Mouse (Mus musculus): ENCODE measurements at regions not wholly inside any gene's neighbourhood (a gene's known extent, or its start where the extent isn't known, plus 50 kb on each side); places are given as distances from the start of the nearest gene placed in this dataset.

DNA sequence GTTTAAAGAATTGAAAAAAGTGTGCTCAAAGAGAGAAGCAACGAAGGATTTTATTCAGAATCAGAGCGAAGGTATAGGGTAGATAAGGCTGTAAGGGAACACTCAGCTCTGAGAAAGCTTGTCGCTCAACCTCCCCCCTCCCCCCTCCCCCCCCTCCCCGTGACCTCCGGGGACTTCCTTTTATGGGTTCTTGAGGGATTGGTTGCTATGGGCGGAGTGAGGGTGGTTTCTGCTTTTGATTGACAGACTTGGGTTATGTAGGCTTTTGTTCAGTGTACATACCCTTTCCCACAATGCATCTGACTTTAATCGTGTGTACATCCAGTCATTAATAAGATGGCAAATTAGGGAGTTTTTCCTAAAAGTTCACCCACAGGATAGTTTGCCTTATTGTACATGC, 84.4 kb upstream of the Card11 start:
- TF ChIP-seq CTCF (conservative IDR thresholded peaks at IDR 0.05; ENCODE audit: low read length) (no peak), NANOG (IDR thresholded peaks at IDR 0.05; ENCODE audit: borderline replicate concordance, low read length) (no peak), POU5F1 (IDR thresholded peaks at IDR 0.05; ENCODE audit: borderline replicate concordance, low read length) (no peak)

Data from E14TG2a.4 (cell line).